Mouse (Mus musculus): ENCODE data around the gene Akr7a5. TPM values are rescaled to one million over a fixed set of nuclear protein-coding genes. Genes with fewer than 3 reads are reported as not detected.

The Akr7a5 gene
- polyA plus RNA-seq, 1 experiment from 2014 or later, result 66.5 TPM

DNA sequence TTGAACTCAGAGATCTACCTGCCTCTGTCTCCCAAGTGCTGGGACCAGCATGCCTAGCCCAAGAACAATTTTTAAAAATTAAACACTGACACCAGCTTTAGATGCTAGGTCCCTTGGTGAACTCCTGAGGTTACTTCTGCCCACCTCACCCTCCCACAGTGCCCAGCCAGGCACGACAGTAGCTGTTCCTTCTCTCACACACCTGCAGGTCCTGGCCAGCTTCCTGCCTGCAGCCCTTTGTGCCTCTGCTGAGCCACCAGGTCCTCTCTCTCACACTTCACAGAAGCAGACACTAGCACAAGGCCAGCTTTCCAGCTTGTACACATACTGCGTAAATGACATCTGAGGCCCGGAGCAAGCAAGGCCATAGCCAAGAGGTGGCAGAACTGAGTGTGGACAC is 5.0 kb upstream of the Akr7a5 start:
- ATAC-seq, result no peak
- Histone ChIP-seq H3K36me3 (peaks cover 44% of the 10 kb centered on the region), H3K27ac (no peak overlapping the region), H3K4me1 (replicated peaks) (peaks cover 13% of the 10 kb centered on the region), H3K27me3 (no peaks in the 10 kb centered on the region), H3K4me2 (replicated peaks) (no peak overlapping the region), H3K9ac (replicated peaks) (no peak overlapping the region), H3K4me3 (replicated peaks) (no peak overlapping the region), H3K9me3 (no peaks in the 10 kb centered on the region)
- 93% methylated on average over 3 of the region's 3 CpGs for WGBS

DNA sequence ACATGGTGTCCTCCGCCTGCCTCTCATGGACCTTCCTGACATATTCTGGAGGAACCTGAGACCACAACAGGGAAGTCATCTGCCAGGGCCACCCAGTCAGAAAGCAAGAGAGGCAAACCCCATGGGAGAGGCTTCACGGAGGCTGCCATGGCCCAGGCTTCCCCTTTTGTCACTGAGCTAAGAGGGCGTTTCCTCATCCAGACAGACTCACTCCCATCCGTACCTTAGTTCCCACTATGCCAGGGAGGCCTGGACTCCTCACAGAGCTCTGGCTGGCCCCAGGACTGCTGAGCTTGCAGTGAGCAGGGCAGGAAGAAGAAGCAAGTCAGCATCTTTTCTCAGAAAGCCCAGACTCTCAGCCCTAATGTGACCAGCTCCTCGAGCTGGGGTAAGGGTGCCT is 2.6 kb upstream of the Akr7a5 start:
- WGBS, result 92% methylated on average over 5 of the region's 5 CpGs
- Histone ChIP-seq H3K27me3 (peaks cover 5% of the 10 kb centered on the region; the same call in 1 of the 2 replicates), H3K4me2 (replicated peaks) (no peak overlapping the region), H3K9ac (replicated peaks) (no peak overlapping the region), H3K27ac (no peak overlapping the region), H3K9me3 (no peaks in the 10 kb centered on the region), H3K4me1 (replicated peaks) (peaks cover 24% of the 10 kb centered on the region), H3K36me3 (peaks cover 22% of the 10 kb centered on the region), H3K4me3 (replicated peaks) (no peak overlapping the region)
- ATAC-seq, result no peak

DNA sequence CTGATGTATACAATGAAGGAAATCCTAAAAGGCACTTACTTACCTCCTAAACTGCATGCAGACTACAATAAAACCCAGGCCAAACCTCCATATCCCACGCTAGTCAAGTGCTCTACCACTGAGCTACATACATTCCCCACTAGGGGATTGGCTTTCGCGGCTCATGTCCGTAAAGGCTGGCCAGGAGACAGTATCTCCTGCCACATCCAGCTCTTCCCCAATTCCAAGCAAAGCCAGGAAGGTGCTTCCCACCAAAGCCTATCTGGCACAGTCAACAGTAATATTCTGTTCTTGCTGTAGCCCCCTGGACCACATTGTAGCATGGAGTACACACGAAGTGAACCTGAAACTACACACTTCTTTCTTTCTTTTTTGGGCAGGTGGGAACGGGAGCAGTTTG is 893 bp upstream of the Akr7a5 start:
- Histone ChIP-seq H3K4me3 (replicated peaks) (peak overlapping the region; percentile 88), H3K9ac (replicated peaks) (peak overlapping the region; percentile 91), H3K9me3 (no peaks in the 10 kb centered on the region), H3K4me1 (replicated peaks) (peaks cover 24% of the 10 kb centered on the region), H3K27me3 (peaks cover 5% of the 10 kb centered on the region; the same call in 1 of the 2 replicates), H3K27ac (no peak overlapping the region), H3K4me2 (replicated peaks) (peak overlapping the region; percentile 97), H3K36me3 (peaks cover 30% of the 10 kb centered on the region)
- 16% methylated on average over 6 of the region's 6 CpGs for WGBS
- ATAC-seq, result no peak

DNA sequence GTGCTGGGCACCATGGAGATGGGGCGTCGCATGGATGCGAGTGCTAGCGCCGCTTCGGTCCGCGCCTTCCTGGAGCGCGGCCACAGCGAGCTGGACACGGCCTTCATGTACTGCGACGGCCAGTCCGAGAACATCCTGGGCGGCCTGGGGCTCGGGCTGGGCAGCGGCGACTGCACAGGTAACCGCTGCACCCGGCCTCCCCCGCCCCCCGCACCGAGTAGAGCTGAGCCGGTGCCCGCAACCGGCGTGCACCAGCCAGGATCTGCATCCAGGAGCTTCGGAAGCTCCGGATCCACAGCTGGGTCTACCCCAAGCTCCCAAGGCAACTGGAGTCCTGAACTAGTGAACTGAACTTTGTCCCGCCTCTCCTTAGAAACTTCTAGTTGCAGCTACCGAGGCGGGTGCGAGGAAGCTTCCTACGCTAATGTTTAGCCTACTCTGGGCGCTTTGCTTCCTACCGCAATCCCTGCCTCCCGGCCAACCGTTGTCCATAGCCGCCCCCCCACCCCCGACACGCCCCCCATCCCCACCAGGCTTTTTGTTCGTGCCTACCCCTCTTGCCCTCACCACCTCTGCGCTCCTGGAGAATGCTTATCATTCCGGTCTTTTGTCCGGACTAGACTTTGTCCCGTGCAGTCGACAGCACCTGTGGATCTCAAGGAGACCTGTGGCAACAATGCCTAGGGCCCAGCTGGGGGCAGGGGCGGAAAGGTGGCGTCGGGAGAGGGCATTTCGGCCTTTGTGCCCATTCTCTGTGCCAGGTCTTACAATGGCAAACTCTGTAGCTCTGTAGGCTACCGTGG is 556 bp downstream of the Akr7a5 start:
- H3K27me3 ChIP-seq, result peaks cover 5% of the 10 kb centered on the region; the same call in 1 of the 2 replicates
- peak overlapping the region; percentile 88 for H3K4me3 ChIP-seq (replicated peaks)
- WGBS, result under 1% methylated on average over 53 of the region's 53 CpGs
- peak overlapping the region; percentile 97 for H3K4me2 ChIP-seq (replicated peaks)
- peaks cover 24% of the 10 kb centered on the region for H3K4me1 ChIP-seq (replicated peaks)
- no peaks in the 10 kb centered on the region for H3K9me3 ChIP-seq
- H3K9ac ChIP-seq (replicated peaks), result peak overlapping the region; percentile 91
- no peak; the same call in 1 of the 2 replicates for ATAC-seq
- H3K27ac ChIP-seq, result peak overlapping the region; percentile 49
- H3K36me3 ChIP-seq, result peaks cover 32% of the 10 kb centered on the region

DNA sequence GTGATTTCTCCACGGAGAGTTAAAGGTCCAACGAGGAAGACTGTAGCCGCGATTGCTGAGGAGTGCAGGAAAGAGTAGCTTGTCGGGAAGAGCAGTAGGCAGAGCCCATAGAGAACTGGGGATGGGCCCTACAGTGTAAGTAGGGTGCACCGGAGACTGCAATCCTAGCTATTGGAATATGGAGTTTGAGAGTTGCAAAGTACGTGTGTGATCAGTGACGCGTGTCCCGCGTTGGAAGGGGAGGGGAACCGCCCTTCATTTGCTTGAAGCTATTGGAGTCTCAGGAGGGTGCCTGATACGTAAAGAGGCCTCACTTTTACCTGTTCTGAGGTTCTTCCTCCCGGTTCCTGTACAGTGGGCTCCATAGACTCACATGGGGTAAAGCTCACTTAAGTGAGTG is 1.2 kb downstream of the Akr7a5 start:
- WGBS, result 15% methylated on average over 14 of the region's 14 CpGs
- H3K9ac ChIP-seq (replicated peaks), result peak overlapping the region; percentile 91
- peaks cover 30% of the 10 kb centered on the region for H3K36me3 ChIP-seq
- H3K4me2 ChIP-seq (replicated peaks), result peak overlapping the region; percentile 97
- peaks cover 24% of the 10 kb centered on the region for H3K4me1 ChIP-seq (replicated peaks)
- H3K27ac ChIP-seq, result no peak overlapping the region
- peaks cover 5% of the 10 kb centered on the region; the same call in 1 of the 2 replicates for H3K27me3 ChIP-seq
- no peak for ATAC-seq
- peak overlapping the region; percentile 88 for H3K4me3 ChIP-seq (replicated peaks)
- no peaks in the 10 kb centered on the region for H3K9me3 ChIP-seq

DNA sequence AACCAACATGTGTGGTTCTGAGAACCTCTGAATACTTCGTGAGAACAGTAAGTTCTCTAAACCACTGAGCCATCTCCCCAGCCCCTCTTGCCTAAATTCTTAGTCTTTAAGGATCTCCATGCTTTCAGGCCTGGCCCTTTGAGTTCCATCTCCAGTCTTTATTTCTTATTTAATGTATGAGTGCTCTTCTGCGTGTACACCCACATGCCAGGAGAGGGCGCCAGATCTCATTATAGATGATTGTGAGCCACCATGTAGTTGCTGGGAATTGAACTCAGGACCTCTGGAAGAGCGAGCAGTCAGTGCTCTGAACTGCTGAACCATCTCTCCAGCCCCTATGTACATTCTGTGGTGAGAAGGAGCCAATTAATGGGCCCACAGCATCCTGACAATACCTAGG is 2.1 kb downstream of the Akr7a5 start:
- Histone ChIP-seq H3K9ac (replicated peaks) (no peak overlapping the region), H3K4me1 (replicated peaks) (peaks cover 24% of the 10 kb centered on the region), H3K4me2 (replicated peaks) (no peak overlapping the region), H3K27ac (no peak overlapping the region), H3K36me3 (peaks cover 36% of the 10 kb centered on the region), H3K9me3 (no peaks in the 10 kb centered on the region), H3K27me3 (peaks cover 5% of the 10 kb centered on the region; the same call in 1 of the 2 replicates), H3K4me3 (replicated peaks) (no peak overlapping the region)
- WGBS, result 49% methylated on average over 4 of the region's 4 CpGs
- no peak for ATAC-seq

DNA sequence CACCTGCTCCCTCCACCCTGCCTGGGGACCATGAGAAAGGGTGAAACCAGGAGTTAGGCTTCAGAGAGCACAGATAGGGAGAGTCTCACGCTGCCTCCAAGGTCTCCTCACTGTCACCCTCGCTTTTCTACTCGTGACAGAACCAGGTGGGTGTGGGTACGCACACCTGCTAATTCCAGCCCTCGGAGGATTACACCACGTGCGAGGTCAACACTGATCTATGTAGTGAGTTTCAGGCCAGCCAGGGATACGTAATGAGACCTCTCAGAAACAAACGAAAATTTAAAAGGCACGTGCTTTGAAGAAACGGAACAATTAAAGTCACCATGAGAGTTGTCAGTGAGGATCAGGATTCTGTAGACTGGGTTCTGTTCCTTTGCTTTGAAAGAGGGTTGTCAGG is 7.9 kb downstream of the Akr7a5 start:
- no peak overlapping the region for H3K4me2 ChIP-seq (replicated peaks)
- H3K27ac ChIP-seq, result no peak overlapping the region
- H3K9ac ChIP-seq (replicated peaks), result no peak overlapping the region
- no peaks in the 10 kb centered on the region for H3K4me1 ChIP-seq (replicated peaks)
- no peaks in the 10 kb centered on the region for H3K27me3 ChIP-seq
- H3K36me3 ChIP-seq, result peaks cover 53% of the 10 kb centered on the region
- 94% methylated on average over 11 of the region's 11 CpGs for WGBS
- H3K4me3 ChIP-seq (replicated peaks), result no peak overlapping the region
- no peak for ATAC-seq
- H3K9me3 ChIP-seq, result no peaks in the 10 kb centered on the region

DNA sequence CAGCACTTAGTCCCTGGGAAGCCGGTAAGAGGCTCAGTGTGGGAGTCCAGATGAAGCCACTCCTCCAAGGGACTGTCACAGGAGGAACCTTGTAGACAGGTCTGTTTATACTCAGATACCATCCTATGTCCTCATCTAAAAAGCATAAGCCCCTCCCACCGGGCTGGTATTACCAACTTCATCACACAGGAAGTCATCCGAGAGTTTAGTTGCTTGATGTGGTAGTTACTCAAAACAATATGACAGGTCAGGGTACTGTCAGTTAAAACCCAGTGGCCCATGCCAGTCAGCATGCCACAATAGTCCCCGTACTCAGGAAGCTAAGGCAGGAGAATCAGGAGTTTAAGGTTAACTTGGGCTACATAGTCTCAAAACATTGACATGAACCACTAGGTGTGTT is 9.2 kb downstream of the Akr7a5 start:
- ATAC-seq, result no peak
- Histone ChIP-seq H3K4me1 (replicated peaks) (no peaks in the 10 kb centered on the region), H3K27me3 (no peaks in the 10 kb centered on the region), H3K27ac (no peak overlapping the region), H3K9ac (replicated peaks) (no peak overlapping the region), H3K4me2 (replicated peaks) (no peak overlapping the region), H3K36me3 (peaks cover 44% of the 10 kb centered on the region), H3K4me3 (replicated peaks) (no peak overlapping the region), H3K9me3 (no peaks in the 10 kb centered on the region)
- WGBS, result 95% methylated on average over 4 of the region's 4 CpGs

DNA sequence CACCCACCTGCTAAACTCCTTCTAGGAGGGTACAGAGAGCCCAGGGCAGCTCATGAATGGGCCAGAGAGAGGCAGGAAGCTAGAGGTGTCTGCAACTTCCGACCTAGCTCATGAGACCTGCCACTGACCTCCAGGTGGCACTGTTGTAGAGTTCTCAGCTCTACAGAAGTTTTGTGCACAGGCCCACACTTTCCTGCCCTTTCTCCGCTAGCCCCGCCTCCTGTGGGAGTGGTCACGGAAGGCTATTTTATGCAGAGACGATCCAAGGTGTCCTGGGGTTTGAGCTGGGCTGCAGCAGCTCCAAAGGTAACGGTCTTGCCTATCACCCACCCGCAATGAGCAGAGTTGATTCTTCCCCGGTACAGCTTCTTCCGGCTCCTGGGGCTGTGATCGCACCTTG is 20.1 kb downstream of the Akr7a5 start:
- WGBS, result 9% methylated on average over 10 of the region's 10 CpGs
- peak overlapping the region; percentile 25; the same call in 1 of the 2 replicates for H3K4me2 ChIP-seq (replicated peaks)
- no peak overlapping the region for H3K4me3 ChIP-seq (replicated peaks)
- H3K9me3 ChIP-seq, result no peaks in the 10 kb centered on the region
- peaks cover 4% of the 10 kb centered on the region; the same call in 1 of the 2 replicates for H3K27me3 ChIP-seq
- H3K4me1 ChIP-seq (replicated peaks), result no peaks in the 10 kb centered on the region
- ATAC-seq, result no peak
- H3K9ac ChIP-seq (replicated peaks), result no peak overlapping the region
- no peak overlapping the region for H3K27ac ChIP-seq
- H3K36me3 ChIP-seq, result no peaks in the 10 kb centered on the region

DNA sequence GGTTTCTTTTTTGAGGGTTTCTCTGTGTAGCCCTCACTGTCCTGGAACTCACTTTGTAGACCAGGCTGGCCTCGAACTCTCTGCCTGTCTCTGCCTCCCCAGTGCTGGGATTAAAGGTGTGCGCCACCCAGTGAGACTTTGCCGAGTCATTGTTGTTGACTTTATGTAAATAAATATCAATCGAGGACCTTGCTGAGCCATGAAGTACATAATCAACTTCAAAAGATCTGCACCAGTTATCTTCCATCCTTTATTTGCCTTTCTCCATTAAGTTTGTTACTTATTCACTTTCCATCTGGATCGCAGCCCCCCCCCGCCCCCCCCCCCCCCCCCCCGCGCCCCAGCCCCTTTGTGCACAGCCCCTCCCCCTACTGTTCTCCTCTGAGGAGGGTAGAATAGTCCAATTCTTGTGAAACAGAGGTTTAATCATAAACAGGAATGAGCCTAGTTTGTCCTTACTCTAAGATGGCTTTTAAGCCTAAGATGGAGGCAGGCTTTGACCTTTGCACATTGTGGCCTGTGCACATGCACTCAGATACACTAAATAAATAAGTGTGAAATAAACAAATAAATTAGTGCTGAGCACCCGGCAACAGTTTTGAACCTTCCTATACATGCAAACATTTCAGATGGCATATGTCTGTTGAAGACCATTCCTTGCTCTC is 24.2 kb downstream of the Akr7a5 start:
- WGBS, result 73% methylated on average over 6 of the region's 9 CpGs
- Histone ChIP-seq H3K9ac (replicated peaks) (no peak overlapping the region), H3K27me3 (peaks cover 20% of the 10 kb centered on the region), H3K4me3 (replicated peaks) (no peak overlapping the region), H3K27ac (no peak overlapping the region), H3K4me1 (replicated peaks) (no peaks in the 10 kb centered on the region), H3K36me3 (no peaks in the 10 kb centered on the region), H3K4me2 (replicated peaks) (no peak overlapping the region), H3K9me3 (no peaks in the 10 kb centered on the region)
- ATAC-seq, result no peak

DNA sequence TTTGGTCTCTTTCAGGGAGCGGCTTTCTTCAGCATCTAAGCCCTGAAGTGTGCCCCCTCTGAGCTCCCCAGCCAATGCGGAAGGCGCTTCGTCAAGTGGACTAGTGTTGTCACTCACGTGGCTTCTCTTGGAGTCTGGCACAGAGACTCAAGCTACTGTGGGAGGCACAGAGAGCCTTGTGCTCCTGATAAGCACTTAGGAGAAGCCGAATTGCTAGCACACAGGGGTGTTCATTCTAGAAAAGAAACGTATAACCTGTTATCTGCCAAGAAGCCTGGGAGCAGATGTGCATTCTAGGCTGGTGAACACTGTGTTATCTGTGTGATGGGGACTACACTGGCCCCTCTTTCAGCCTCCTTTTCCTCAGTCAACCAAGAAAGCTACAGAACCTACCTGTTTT is 25.0 kb downstream of the Akr7a5 start:
- no peak overlapping the region for H3K27ac ChIP-seq
- no peaks in the 10 kb centered on the region for H3K4me1 ChIP-seq (replicated peaks)
- H3K4me2 ChIP-seq (replicated peaks), result no peak overlapping the region
- H3K36me3 ChIP-seq, result no peaks in the 10 kb centered on the region
- H3K9ac ChIP-seq (replicated peaks), result no peak overlapping the region
- H3K9me3 ChIP-seq, result no peaks in the 10 kb centered on the region
- WGBS, result 72% methylated on average over 7 of the region's 7 CpGs
- no peak overlapping the region for H3K4me3 ChIP-seq (replicated peaks)
- ATAC-seq, result no peak
- H3K27me3 ChIP-seq, result peaks cover 20% of the 10 kb centered on the region

DNA sequence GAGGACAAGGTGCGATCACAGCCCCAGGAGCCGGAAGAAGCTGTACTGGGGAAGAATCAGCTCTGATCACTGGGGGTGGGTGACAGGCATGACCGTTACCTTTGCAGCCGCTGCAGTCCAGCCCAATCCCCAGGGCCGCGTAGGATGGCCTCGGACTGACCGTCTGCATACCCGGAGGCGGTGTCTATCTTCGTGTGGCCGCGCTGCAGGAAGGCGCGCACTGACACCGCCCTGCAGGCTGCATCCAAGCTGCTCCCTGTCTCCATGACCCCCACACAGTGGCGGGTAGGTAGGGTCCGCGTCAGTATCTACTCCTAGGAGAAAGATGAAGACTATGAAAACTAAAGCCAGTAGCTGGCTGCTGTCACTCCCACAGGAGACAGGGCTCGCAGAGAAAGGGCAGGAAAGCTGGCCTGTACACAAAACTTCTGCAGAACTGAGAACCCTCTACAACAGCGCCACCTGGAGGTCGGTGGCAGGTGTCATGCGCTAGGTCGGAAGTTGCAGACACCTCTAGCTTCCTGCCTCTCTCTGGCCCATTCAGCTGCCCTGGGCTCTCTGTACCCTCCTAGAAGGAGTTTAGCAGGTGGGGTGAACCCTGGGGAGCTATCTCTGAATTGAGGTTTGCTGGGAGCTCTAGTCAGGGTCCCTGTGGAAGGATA is 26.4 kb downstream of the Akr7a5 start:
- H3K9ac ChIP-seq (replicated peaks), result no peak overlapping the region
- no peak overlapping the region for H3K4me3 ChIP-seq (replicated peaks)
- H3K27me3 ChIP-seq, result peaks cover 16% of the 10 kb centered on the region
- no peak overlapping the region for H3K27ac ChIP-seq
- ATAC-seq, result no peak
- H3K4me2 ChIP-seq (replicated peaks), result no peak overlapping the region
- H3K36me3 ChIP-seq, result no peaks in the 10 kb centered on the region
- 34% methylated on average over 24 of the region's 24 CpGs for WGBS
- H3K4me1 ChIP-seq (replicated peaks), result no peaks in the 10 kb centered on the region
- no peaks in the 10 kb centered on the region for H3K9me3 ChIP-seq
